Mouse (Mus musculus) lung, postnatal 0 days (tissue): ENCODE results near the gene Mttp. TPM values are rescaled to one million over a fixed set of nuclear protein-coding genes. Genes with fewer than 3 reads are reported as not detected.

ENCODE experiments used
- ATAC-seq: fragments of 200-750 bp; cut with Nextera tagmentation; 2 replicates; pipeline ENCODE4 v1.8.0; 2017; ENCODE audit warnings: moderate library complexity
- DNase-seq: peaks from one replicate; pipeline ENCODE4 v3.0.0-alpha.2; 2016; ENCODE audit warnings: low spot score
- H3K27ac ChIP-seq: fragments of 300-500 bp; sonication (generic); 2 replicates; pipeline ENCODE4 v1.5.1; 2014; ENCODE audit warnings: antibody characterized with exemption, mild to moderate bottlenecking, low read length, mixed read lengths
- H3K27me3 ChIP-seq: fragments of 300-500 bp; sonication (generic); replicated peaks from 2 replicates; pipeline ENCODE4 v1.6.1; 2014; ENCODE audit warnings: low read length, mixed read lengths; ENCODE audit not compliant: insufficient read depth
- H3K36me3 ChIP-seq: fragments of 300-500 bp; sonication (generic); 2 replicates; pipeline ENCODE4 v1.6.1; 2014; ENCODE audit warnings: low read length, mixed read lengths; ENCODE audit not compliant: insufficient read depth
- H3K4me1 ChIP-seq: fragments of 300-500 bp; sonication (generic); 2 replicates; pipeline ENCODE4 v1.6.1; 2014; ENCODE audit warnings: antibody characterized with exemption, low read depth, low read length, mixed read lengths; ENCODE audit not compliant: insufficient read depth
- H3K4me2 ChIP-seq: fragments of 300-500 bp; sonication (generic); replicated peaks from 2 replicates; pipeline ENCODE4 v1.6.1; 2014; ENCODE audit warnings: low read depth, mild to moderate bottlenecking, low read length, moderate library complexity, mixed read lengths
- H3K4me3 ChIP-seq: fragments of 300-500 bp; sonication (generic); 2 replicates; pipeline ENCODE4 v1.5.1; 2014; ENCODE audit warnings: low read depth, low read length
- H3K9ac ChIP-seq: fragments of 300-500 bp; sonication (generic); replicated peaks from 2 replicates; pipeline ENCODE4 v1.6.1; 2014; ENCODE audit warnings: low read depth, mild to moderate bottlenecking
- H3K9me3 ChIP-seq: fragments of 300-500 bp; sonication (generic); 2 replicates; pipeline ENCODE4 v1.6.1; 2016; ENCODE audit warnings: low read length, mixed read lengths
- CTCF ChIP-seq: IDR thresholded peaks from 2 replicates; pipeline ENCODE4 v1.5.1; 2016; ENCODE audit warnings: antibody characterized with exemption, mild to moderate bottlenecking
- EP300 ChIP-seq: IDR thresholded peaks from 2 replicates; pipeline ENCODE4 v1.6.1; 2016; ENCODE audit warnings: antibody characterized with exemption, mild to moderate bottlenecking, control low read depth
- WGBS: fragments of 180-500 bp; shearing (Covaris S2); extraction: QIAGEN DNeasy Blood & Tissue Kit; methylation state at CpG from one replicate; pipeline ENCODE4 v1.1.7; 2014; 5-methylcytosine and 5-hydroxymethylcytosine counted together
- polyA plus RNA-seq: library from polyadenylated mRNA; unstranded; fragments of >200 nt; fragmentation: Nextera tagmentation; extraction: Ambion mirVana; gene quantifications from 2 replicates; pipeline ENCODE4 v1.2.1, GENCODE M21; 2015

Mttp gene
- polyA plus RNA-seq, 1 experiment from 2014 or later = 5.5 TPM

- no peak overlapping the region for H3K4me2 ChIP-seq
- H3K9me3 ChIP-seq = no peaks in the 10 kb centered on the region
- no peaks in the 10 kb centered on the region for H3K27me3 ChIP-seq
- peaks cover 5% of the 10 kb centered on the region; the same call in 1 of the 2 replicates for H3K4me1 ChIP-seq
- DNase-seq (no peak), ATAC-seq (no peak)
- H3K36me3 ChIP-seq = no peaks in the 10 kb centered on the region
- no peak overlapping the region for H3K27ac ChIP-seq
- TF ChIP-seq CTCF = no peak
- TF ChIP-seq EP300 = no peak
- H3K9ac ChIP-seq = no peak overlapping the region
- no peak overlapping the region for H3K4me3 ChIP-seq
- WGBS = 75% methylated on average over 3 of the region's 3 CpGs
These were observed 93.3 kb downstream of the Mttp start for GRCm38 (mm10) chr3:138051431-138051830.

GRCm38 (mm10) chr3:138050772-138051171 lies 94.0 kb downstream of the Mttp start:
- H3K9ac ChIP-seq = no peak overlapping the region
- no peak for ATAC-seq
- no peaks in the 10 kb centered on the region for H3K27me3 ChIP-seq
- H3K9me3 ChIP-seq = no peaks in the 10 kb centered on the region
- no peak for DNase-seq
- H3K4me2 ChIP-seq = no peak overlapping the region
- TF ChIP-seq CTCF (no peak), EP300 (no peak)
- H3K4me1 ChIP-seq = peaks cover 5% of the 10 kb centered on the region; the same call in 1 of the 2 replicates
- H3K36me3 ChIP-seq = no peaks in the 10 kb centered on the region
- no peak overlapping the region for H3K4me3 ChIP-seq
- 78% methylated on average over 11 of the region's 11 CpGs for WGBS
- H3K27ac ChIP-seq = no peak overlapping the region

- ATAC-seq (no peak), DNase-seq (no peak)
- WGBS = 81% methylated on average over 6 of the region's 6 CpGs
- no peaks in the 10 kb centered on the region for H3K9me3 ChIP-seq
- no peak overlapping the region for H3K27ac ChIP-seq
- H3K4me3 ChIP-seq = no peak overlapping the region
- H3K4me2 ChIP-seq = no peak overlapping the region
- H3K36me3 ChIP-seq = no peaks in the 10 kb centered on the region
- no peak overlapping the region for H3K9ac ChIP-seq
- peaks cover 5% of the 10 kb centered on the region; the same call in 1 of the 2 replicates for H3K4me1 ChIP-seq
- TF ChIP-seq CTCF = no peak
- TF ChIP-seq EP300 = no peak
- no peaks in the 10 kb centered on the region for H3K27me3 ChIP-seq
These were observed 95.2 kb downstream of the Mttp start for GRCm38 (mm10) chr3:138049555-138049954.

- 52% methylated on average over 7 of the region's 7 CpGs for WGBS
- Histone ChIP-seq H3K4me3 (no peak overlapping the region), H3K27me3 (no peaks in the 10 kb centered on the region), H3K9me3 (no peaks in the 10 kb centered on the region), H3K27ac (no peak overlapping the region), H3K4me2 (no peak overlapping the region), H3K9ac (no peak overlapping the region), H3K36me3 (no peaks in the 10 kb centered on the region), H3K4me1 (no peaks in the 10 kb centered on the region)
- TF ChIP-seq EP300 = no peak
- TF ChIP-seq CTCF = no peak
- ATAC-seq (no peak), DNase-seq (no peak)
These were observed 101.5 kb downstream of the Mttp start for GRCm38 (mm10) chr3:138043316-138043715.

- WGBS = 76% methylated on average over 3 of the region's 3 CpGs
- no peak overlapping the region for H3K4me2 ChIP-seq
- H3K9ac ChIP-seq = no peak overlapping the region
- no peak overlapping the region for H3K27ac ChIP-seq
- no peak for DNase-seq
- H3K4me1 ChIP-seq = no peaks in the 10 kb centered on the region
- no peaks in the 10 kb centered on the region for H3K36me3 ChIP-seq
- H3K9me3 ChIP-seq = no peaks in the 10 kb centered on the region
- no peak overlapping the region for H3K4me3 ChIP-seq
- ATAC-seq = no peak
- TF ChIP-seq CTCF (no peak), EP300 (no peak)
- H3K27me3 ChIP-seq = no peaks in the 10 kb centered on the region
These were observed 103.0 kb downstream of the Mttp start for GRCm38 (mm10) chr3:138041591-138042301.

GRCm38 (mm10) chr3:138040938-138041337 lies 103.8 kb downstream of the Mttp start:
- ATAC-seq (no peak), DNase-seq (no peak)
- H3K27me3 ChIP-seq = no peaks in the 10 kb centered on the region
- no peak overlapping the region for H3K27ac ChIP-seq
- no peaks in the 10 kb centered on the region for H3K4me1 ChIP-seq
- no peaks in the 10 kb centered on the region for H3K36me3 ChIP-seq
- WGBS = 74% methylated on average over 2 of the region's 2 CpGs
- TF ChIP-seq EP300 (no peak), CTCF (no peak)
- no peak overlapping the region for H3K4me3 ChIP-seq
- H3K9me3 ChIP-seq = no peaks in the 10 kb centered on the region
- H3K4me2 ChIP-seq = no peak overlapping the region
- H3K9ac ChIP-seq = no peak overlapping the region

Other genes with a start within 250 kb of the Mttp start
- 114 and 122 TPM in 2 replicates for gene Lamtor3, start 226.5 kb downstream of the Mttp start, polyA plus RNA-seq
- gene Dapp1, start 163.4 kb downstream of the Mttp start, polyA plus RNA-seq = 7.9 and 8.9 TPM in 2 replicates
- 0.14 and 0.20 TPM in 2 replicates for gene 1110002E22Rik, start 79.9 kb downstream of the Mttp start, polyA plus RNA-seq
- 0.07 and 0.12 TPM in 2 replicates for gene Gm5105, start 77.6 kb downstream of the Mttp start, polyA plus RNA-seq
- gene Trmt10a, start 1.5 kb downstream of the Mttp start, polyA plus RNA-seq = 6.1 and 6.4 TPM in 2 replicates
- not detected in 2 replicates for gene 4930579F01Rik, start 48.9 kb upstream of the Mttp start, polyA plus RNA-seq
- 0.62 and 1.1 TPM in 2 replicates for gene Adh7, start 72.8 kb upstream of the Mttp start, polyA plus RNA-seq
- 801 and 895 TPM in 2 replicates for gene Adh1, start 116.0 kb upstream of the Mttp start, polyA plus RNA-seq
- 0.20 TPM in 1 of 2 replicates, not detected in the other for gene Adh6a, start 168.3 kb upstream of the Mttp start, polyA plus RNA-seq
- 0.07 TPM in 1 of 2 replicates, not detected in the other for gene Adh6b, start 196.8 kb upstream of the Mttp start, polyA plus RNA-seq